Mouse (Mus musculus) CH12.LX (cell line): ENCODE data around the gene Rnf146. TPM values are rescaled to one million over a fixed set of nuclear protein-coding genes. Genes with fewer than 3 reads are reported as not detected.

ENCODE experiments used
- DNase-seq: peaks from one replicate; pipeline ENCODE4 v3.0.0-alpha.2; 2013; ENCODE audit errors: extremely low read depth
- H3K27ac ChIP-seq: 2 replicates; pipeline ENCODE4 v1.5.1; 2012; ENCODE audit warnings: low read depth, mild to moderate bottlenecking, control low read depth, moderate library complexity; ENCODE audit not compliant: insufficient read depth
- H3K27me3 ChIP-seq: replicated peaks from 2 replicates; pipeline ENCODE3; 2012; ENCODE audit warnings: inconsistent platforms
- H3K36me3 ChIP-seq, 2 experiments: replicated peaks in 1 of 2; 2 replicates each; pipeline versions ENCODE3 to v1.6.1; 2012; ENCODE audit warnings: inconsistent platforms in 1 of 2, low read length in 1 of 2, mild to moderate bottlenecking in 1 of 2, mixed read lengths in 1 of 2, moderate library complexity in 1 of 2; ENCODE audit not compliant: control insufficient read depth in 1 of 2, insufficient read depth in 1 of 2
- H3K4me1 ChIP-seq, 2 experiments: 2 replicates each; pipeline ENCODE4 v1.6.1; 2012; ENCODE audit warnings: inconsistent platforms in 1 of 2, moderate library complexity in 1 of 2; ENCODE audit not compliant: insufficient read depth in 2 of 2, control insufficient read depth in 1 of 2
- H3K4me2 ChIP-seq: 2 replicates; pipeline ENCODE4 v1.6.1; 2012; ENCODE audit warnings: low read depth, mild to moderate bottlenecking, control low read depth; ENCODE audit not compliant: poor library complexity, insufficient read depth, severe bottlenecking
- H3K4me3 ChIP-seq, 3 experiments: fragments of 150-350 bp in 1 of 3; sonication (generic) in 1 of 3; replicated peaks in 1 of 3; 2 replicates each; pipeline versions ENCODE3 to v1.5.1; 2011 to 2012; ENCODE audit warnings: low read depth in 2 of 3, low read length in 2 of 3, mild to moderate bottlenecking in 2 of 3, moderate library complexity in 2 of 3, control low read depth in 1 of 3, improper control_type of control experiment in 1 of 3, inconsistent platforms in 1 of 3, mixed read lengths in 1 of 3; ENCODE audit not compliant: poor library complexity in 1 of 3
- H3K79me2 ChIP-seq: replicated peaks from 2 replicates; pipeline ENCODE4 v1.6.1; 2012; ENCODE audit warnings: mild to moderate bottlenecking, moderate library complexity; ENCODE audit not compliant: control insufficient read depth, poor library complexity, insufficient read depth, severe bottlenecking; ENCODE audit errors: extremely low read depth
- H3K9ac ChIP-seq: 2 replicates; pipeline ENCODE4 v1.6.1; 2012; ENCODE audit warnings: low read depth, mild to moderate bottlenecking, control low read depth, moderate library complexity; ENCODE audit not compliant: insufficient read depth
- H3K9me3 ChIP-seq: replicated peaks from 2 replicates; pipeline ENCODE3; 2012; ENCODE audit warnings: low read length, inconsistent platforms, mixed read lengths
- CHD1 ChIP-seq: IDR thresholded peaks from 2 replicates; pipeline ENCODE4 v1.6.1; 2012; ENCODE audit warnings: low read depth, low read length, improper control_type of control experiment, inconsistent platforms
- CHD2 ChIP-seq: IDR thresholded peaks from 2 replicates; pipeline ENCODE4 v1.6.1; 2011; ENCODE audit warnings: low read length, improper control_type of control experiment
- CTCF ChIP-seq, 2 experiments: IDR thresholded peaks in 1 of 2; conservative IDR thresholded peaks in 1 of 2; 2 replicates each; pipeline ENCODE4 v1.5.1; 2011 to 2012; ENCODE audit warnings: low read depth in 2 of 2, low read length in 2 of 2, improper control_type of control experiment in 1 of 2, inconsistent platforms in 1 of 2, mild to moderate bottlenecking in 1 of 2, moderate library complexity in 1 of 2
- E2F4 ChIP-seq: IDR thresholded peaks from 2 replicates; pipeline ENCODE4 v1.6.1; 2011; ENCODE audit warnings: low read depth, low read length, improper control_type of control experiment; ENCODE audit not compliant: insufficient replicate concordance
- EP300 ChIP-seq: IDR thresholded peaks from 2 replicates; pipeline ENCODE4 v1.6.1; 2011; ENCODE audit warnings: low read length, improper control_type of control experiment
- ETS1 ChIP-seq: conservative IDR thresholded peaks from 2 replicates; pipeline ENCODE4 v1.6.1; 2012; ENCODE audit warnings: low read depth, mild to moderate bottlenecking, inconsistent platforms, low read length, improper control_type of control experiment, moderate library complexity
- GABPA ChIP-seq: IDR thresholded peaks from 2 replicates; pipeline ENCODE4 v1.6.1; 2012; ENCODE audit warnings: low read depth, low read length, improper control_type of control experiment, inconsistent platforms; ENCODE audit not compliant: insufficient replicate concordance
- HCFC1 ChIP-seq: IDR thresholded peaks from 2 replicates; pipeline ENCODE4 v1.6.1; 2012; ENCODE audit warnings: low read depth, mild to moderate bottlenecking, inconsistent platforms, low read length, improper control_type of control experiment
- IRF4 ChIP-seq: IDR thresholded peaks from 2 replicates; pipeline ENCODE4 v1.6.1; 2014; ENCODE audit warnings: low read depth, mild to moderate bottlenecking, inconsistent platforms, low read length, improper control_type of control experiment
- KAT2A ChIP-seq: IDR thresholded peaks from 2 replicates; pipeline ENCODE4 v1.6.1; 2012; ENCODE audit warnings: low read length, improper control_type of control experiment, inconsistent platforms; ENCODE audit not compliant: insufficient replicate concordance
- MAX ChIP-seq: IDR thresholded peaks from 2 replicates; pipeline ENCODE4 v1.6.1; 2011; ENCODE audit warnings: low read length, improper control_type of control experiment
- MXI1 ChIP-seq: IDR thresholded peaks from 2 replicates; pipeline ENCODE4 v1.6.1; 2011; ENCODE audit warnings: mild to moderate bottlenecking, low read depth, low read length, improper control_type of control experiment
- MYC ChIP-seq: IDR thresholded peaks from 2 replicates; pipeline ENCODE4 v1.6.1; 2011; ENCODE audit warnings: low read depth, mild to moderate bottlenecking, improper control_type of control experiment, low read length
- NELFE ChIP-seq: IDR thresholded peaks from 2 replicates; pipeline ENCODE4 v1.6.1; 2011; ENCODE audit warnings: low read depth, low read length, improper control_type of control experiment
- PAX5 ChIP-seq: IDR thresholded peaks from 2 replicates; pipeline ENCODE4 v1.6.1; 2012; ENCODE audit warnings: low read length, inconsistent platforms, mixed read lengths
- RAD21 ChIP-seq: IDR thresholded peaks from 2 replicates; pipeline ENCODE4 v1.6.1; 2011; ENCODE audit warnings: low read depth, mild to moderate bottlenecking, low read length, improper control_type of control experiment, moderate library complexity
- SIN3A ChIP-seq: IDR thresholded peaks from 2 replicates; pipeline ENCODE4 v1.6.1; 2012; ENCODE audit warnings: low read length, improper control_type of control experiment, inconsistent platforms
- SMC3 ChIP-seq: IDR thresholded peaks from 2 replicates; pipeline ENCODE4 v1.6.1; 2011; ENCODE audit warnings: low read depth, low read length, improper control_type of control experiment
- TCF12 ChIP-seq: IDR thresholded peaks from 2 replicates; pipeline ENCODE4 v1.6.1; 2014; ENCODE audit warnings: low read depth, mild to moderate bottlenecking, inconsistent platforms, low read length, improper control_type of control experiment
- USF2 ChIP-seq: conservative IDR thresholded peaks from 2 replicates; pipeline ENCODE4 v1.6.1; 2011; ENCODE audit warnings: low read depth, low read length, improper control_type of control experiment
- ZC3H11A ChIP-seq: IDR thresholded peaks from 2 replicates; pipeline ENCODE4 v1.6.1; 2012; ENCODE audit warnings: low read depth, mild to moderate bottlenecking, inconsistent platforms, low read length, improper control_type of control experiment
- ZNF384 ChIP-seq: IDR thresholded peaks from 2 replicates; pipeline ENCODE4 v1.6.1; 2012; ENCODE audit warnings: low read depth, low read length, improper control_type of control experiment, inconsistent platforms
- dilution Hi-C: fragments of 300-500 bp; cut with MboI; formaldehyde crosslinking; loops from 2 replicates; pipeline ENCODE4 v1.14.3; 2020; ENCODE audit warnings: low sequenced_read_pairs; ENCODE audit not compliant: extremely low pct_unique_long_range_greater_than_20kb, extremely low pct_ligation_motif_present
- in situ Hi-C: fragments of 300-500 bp; cut with MboI; formaldehyde crosslinking; loops from 3 replicates; pipeline ENCODE4 v1.14.3; 2019; ENCODE audit warnings: low sequenced_read_pairs, low pct_ligation_motif_present, low pct_unique_long_range_greater_than_20kb, mixed read lengths
- polyA plus RNA-seq: library from polyadenylated mRNA; unstranded; fragments of >175 nt; gene quantifications from 2 replicates; pipeline ENCODE4 v1.2.1, GENCODE M21; 2012; ENCODE audit warnings: low read depth; ENCODE audit not compliant: insufficient read length
- total RNA-seq, 2 experiments: library from RNA; depleted of rRNA; stranded (reverse); fragments of 300-350 nt in 1 of 2; fragments of >200 nt in 1 of 2; gene quantifications; 2 replicates each; pipeline ENCODE4 v1.2.3; 2012 to 2014

Gene Rnf146
- total RNA-seq (2012; rRNA removed) = 20.8 and 22.5 TPM in 2 replicates
- 29.7 and 32.1 TPM in 2 replicates for total RNA-seq (2014; rRNA removed)
- 24.5 and 32.1 TPM in 2 replicates for polyA plus RNA-seq

GRCm38 (mm10) chr10:29362197-29362900 is at the start of gene Rnf146:
Gene Rnf146, minus strand, starts transcription at chr10:29362442.
- peak within 1 kb of the TSS; percentile 69 for H3K27ac ChIP-seq
- peaks cover 0 to 3% of the 10 kb centered on the region in 2 experiments for H3K36me3 ChIP-seq
- dilution Hi-C loops = no loop called here
- H3K27me3 ChIP-seq = no peaks in the 10 kb centered on the region
- peak within 1 kb of the TSS; percentile 75 to 83 (median 80) for H3K4me3 ChIP-seq
- DNase-seq = no peak
- no peaks in the 10 kb centered on the region for H3K9me3 ChIP-seq
- H3K79me2 ChIP-seq = peaks cover 19% of the 10 kb centered on the region
- TF ChIP-seq EP300 (no peak), CTCF (conservative IDR thresholded peaks at IDR 0.05 in 1 of 2, IDR thresholded peaks at IDR 0.05 in 1 of 2; ENCODE audit: low read depth in 2 of 2, low read length in 2 of 2) (no peak), RAD21 (no peak), USF2 (no peak), SMC3 (no peak), MXI1 (no peak), GABPA (no peak), SIN3A (no peak), PAX5 (no peak), ETS1 (no peak), ZNF384 (no peak), E2F4 (no peak), CHD1 (no peak), MAX (no peak; the same call in 1 of the 2 replicates), HCFC1 (no peak), KAT2A (no peak), CHD2 (no peak), MYC (no peak), IRF4 (no peak), ZC3H11A (no peak)
- TF ChIP-seq, all 38 proteins: peak for 0
- in situ Hi-C loops = no loop called here
- Histone ChIP-seq H3K4me1 (peaks cover 3 to 22% of the 10 kb centered on the region in 2 experiments; a peak in 2 of 4 replicates), H3K9ac (peak within 1 kb of the TSS; percentile 82), H3K4me2 (peak within 1 kb of the TSS; percentile 94)

DNA sequence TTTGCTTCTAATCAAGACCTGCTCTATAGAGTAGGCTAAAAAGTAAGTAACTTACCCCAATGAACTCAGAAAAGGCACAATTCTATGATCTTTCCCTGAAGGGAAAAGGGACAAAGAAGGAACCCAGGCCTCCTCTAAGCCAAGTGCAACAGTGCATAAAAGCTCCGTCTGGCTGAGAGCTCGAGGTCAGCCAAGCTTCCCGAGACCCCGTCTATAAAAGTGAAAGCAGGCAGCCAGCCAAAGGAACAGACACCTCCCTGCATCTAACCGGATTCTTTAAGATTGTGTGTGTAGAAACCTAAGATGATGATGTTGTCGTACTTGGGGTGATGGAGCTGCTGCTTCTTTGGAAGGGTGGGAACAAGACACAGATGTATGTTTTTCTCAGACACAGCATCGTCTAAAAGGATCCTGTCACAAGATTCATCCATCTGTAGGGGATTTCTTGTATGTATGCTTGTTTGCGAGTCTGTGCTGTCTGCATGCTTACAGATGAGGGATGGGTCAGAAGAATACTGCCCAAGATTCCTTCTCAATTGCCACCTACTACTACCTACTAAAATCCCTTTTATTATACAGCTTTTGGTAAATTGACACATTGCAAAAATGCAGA is 40.5 kb upstream of the Rnf146 start:
- H3K9me3 ChIP-seq = no peaks in the 10 kb centered on the region
- no peak overlapping the region for H3K27ac ChIP-seq
- DNase-seq = no peak
- peak overlapping the region; percentile 31; the same call in 1 of the 2 replicates for H3K4me2 ChIP-seq
- no peaks in the 10 kb centered on the region for H3K4me1 ChIP-seq
- no peak for TF ChIP-seq MAX
- TF ChIP-seq MXI1 = no peak
- no peak for TF ChIP-seq TCF12
- TF ChIP-seq GABPA = no peak
- TF ChIP-seq USF2 = no peak
- TF ChIP-seq NELFE = no peak
- in situ Hi-C loops (no loop called here), dilution Hi-C loops (no loop called here)
- H3K4me3 ChIP-seq = peak overlapping the region in 1 of 3 experiments; percentile 6
- no peaks in the 10 kb centered on the region for H3K27me3 ChIP-seq
- H3K9ac ChIP-seq = no peak overlapping the region
- no peaks in the 10 kb centered on the region for H3K36me3 ChIP-seq
- no peaks in the 10 kb centered on the region for H3K79me2 ChIP-seq
